Mouse (Mus musculus): ENCODE data around the gene Itsn1.

Itsn1 gene

DNA sequence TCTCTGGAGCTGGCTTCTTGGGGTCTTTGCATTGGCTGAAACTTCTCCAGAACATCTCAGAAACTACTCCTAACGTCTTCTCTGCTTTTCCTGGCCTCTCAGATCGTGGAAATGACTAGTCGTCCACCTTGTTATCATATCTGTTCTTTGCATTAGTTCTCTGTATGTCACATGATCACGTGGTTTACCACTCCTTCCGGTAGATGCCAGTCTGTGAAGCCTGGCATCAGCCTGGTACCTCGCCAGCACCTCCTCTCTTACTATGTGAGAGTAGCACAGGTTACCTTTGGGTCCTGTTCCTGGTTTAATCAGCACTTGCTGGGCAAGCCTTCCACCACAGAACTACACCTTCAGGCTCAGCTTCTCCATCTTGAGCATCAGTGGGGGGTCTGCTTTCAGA lies 25.9 kb downstream of the Itsn1 start:
- H3K27me3 ChIP-seq (ENCODE audit: insufficient read depth, low read length): no peaks in the 10 kb centered on the region
- H3K4me1 ChIP-seq (replicated peaks; ENCODE audit: low read depth, low read length): peaks cover 30% of the 10 kb centered on the region
- TF ChIP-seq CTCF (conservative IDR thresholded peaks at IDR 0.05; ENCODE audit: low read length) (no peak), POU5F1 (IDR thresholded peaks at IDR 0.05; ENCODE audit: borderline replicate concordance, low read length) (no peak), NANOG (IDR thresholded peaks at IDR 0.05; ENCODE audit: borderline replicate concordance, low read length) (no peak)

GRCm38 (mm10) chr16:91761202-91761601 lies 32.1 kb downstream of the Itsn1 start:
- no peak overlapping the region for H3K4me3 ChIP-seq (replicated peaks; ENCODE audit: low read length)
- no peaks in the 10 kb centered on the region for H3K27me3 ChIP-seq (ENCODE audit: insufficient read depth, low read length)
- TF ChIP-seq POU5F1 (IDR thresholded peaks at IDR 0.05; ENCODE audit: borderline replicate concordance, low read length) (no peak), NANOG (IDR thresholded peaks at IDR 0.05; ENCODE audit: borderline replicate concordance, low read length) (no peak), CTCF (conservative IDR thresholded peaks at IDR 0.05; ENCODE audit: low read length) (no peak)
- no peaks in the 10 kb centered on the region for H3K9me3 ChIP-seq (ENCODE audit: low read length)
- H3K4me1 ChIP-seq (replicated peaks; ENCODE audit: low read depth, low read length): peaks cover 51% of the 10 kb centered on the region
- peaks cover 6% of the 10 kb centered on the region; the same call in 1 of the 2 replicates for H3K36me3 ChIP-seq (ENCODE audit: insufficient read depth, low read length)

More for the DNA sequence above, 25.9 kb downstream of the Itsn1 start:
- Histone ChIP-seq H3K9me3 (ENCODE audit: low read length) (no peaks in the 10 kb centered on the region), H3K36me3 (ENCODE audit: insufficient read depth, low read length) (peaks cover 6% of the 10 kb centered on the region; the same call in 1 of the 2 replicates), H3K4me3 (replicated peaks; ENCODE audit: low read length) (no peak overlapping the region)

DNA sequence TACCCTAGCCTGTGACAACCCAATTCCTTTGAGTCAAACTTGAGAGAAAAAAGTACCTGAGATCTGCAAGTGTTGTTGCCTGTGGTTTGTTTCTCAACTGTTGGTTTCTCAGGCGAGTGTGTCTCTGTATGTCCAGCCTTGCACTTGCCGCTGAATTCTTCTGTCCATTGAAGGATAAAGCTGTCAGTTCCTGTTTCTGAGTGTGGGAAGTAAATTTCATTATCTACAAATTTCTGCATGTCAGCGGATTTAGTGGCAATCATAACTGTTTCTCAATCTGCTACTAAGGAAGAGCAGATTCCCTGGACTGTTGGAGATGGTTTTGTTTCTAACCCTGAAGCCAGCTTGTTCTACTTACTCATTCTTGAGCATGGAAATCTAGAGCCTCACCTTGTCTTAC lies 32.7 kb downstream of the Itsn1 start:
- Histone ChIP-seq H3K4me3 (replicated peaks; ENCODE audit: low read length) (no peak overlapping the region), H3K4me1 (replicated peaks; ENCODE audit: low read depth, low read length) (peaks cover 51% of the 10 kb centered on the region), H3K9me3 (ENCODE audit: low read length) (no peaks in the 10 kb centered on the region), H3K36me3 (ENCODE audit: insufficient read depth, low read length) (peaks cover 3% of the 10 kb centered on the region; the same call in 1 of the 2 replicates), H3K27me3 (ENCODE audit: insufficient read depth, low read length) (no peaks in the 10 kb centered on the region)
- TF ChIP-seq POU5F1 (IDR thresholded peaks at IDR 0.05; ENCODE audit: borderline replicate concordance, low read length) (no peak), CTCF (conservative IDR thresholded peaks at IDR 0.05; ENCODE audit: low read length) (no peak), NANOG (IDR thresholded peaks at IDR 0.05; ENCODE audit: borderline replicate concordance, low read length) (no peak)

- no peaks in the 10 kb centered on the region for H3K36me3 ChIP-seq (ENCODE audit: insufficient read depth, low read length)
- TF ChIP-seq POU5F1 (IDR thresholded peaks at IDR 0.05; ENCODE audit: borderline replicate concordance, low read length) (no peak), CTCF (conservative IDR thresholded peaks at IDR 0.05; ENCODE audit: low read length) (no peak), NANOG (IDR thresholded peaks at IDR 0.05; ENCODE audit: borderline replicate concordance, low read length) (no peak)
- H3K4me3 ChIP-seq (replicated peaks; ENCODE audit: low read length): no peak overlapping the region
- H3K27me3 ChIP-seq (ENCODE audit: insufficient read depth, low read length): no peaks in the 10 kb centered on the region
- H3K4me1 ChIP-seq (replicated peaks; ENCODE audit: low read depth, low read length): peaks cover 52% of the 10 kb centered on the region
- no peaks in the 10 kb centered on the region for H3K9me3 ChIP-seq (ENCODE audit: low read length)
Measured at GRCm38 (mm10) chr16:91762476-91762875, 33.4 kb downstream of the Itsn1 start.

DNA sequence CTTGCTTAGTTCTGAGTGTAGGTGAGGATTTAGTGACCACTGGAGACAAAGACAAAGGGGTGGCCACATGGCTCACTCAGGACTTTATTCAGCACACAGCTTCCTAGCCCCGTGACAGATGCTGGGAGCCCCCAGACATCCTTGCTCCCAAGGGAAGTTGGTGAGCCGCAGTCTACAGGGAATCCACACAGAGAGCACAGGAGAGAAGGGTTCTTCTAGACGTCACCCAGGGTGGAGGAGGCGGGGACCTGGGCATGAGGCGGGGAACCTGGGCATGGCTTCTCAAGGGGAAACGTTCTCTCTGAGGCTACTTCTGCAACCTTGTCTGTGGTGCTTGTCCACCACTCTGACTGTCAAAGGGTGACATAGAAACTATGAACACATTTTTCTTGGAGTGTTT lies 34.9 kb downstream of the Itsn1 start:
- no peaks in the 10 kb centered on the region for H3K9me3 ChIP-seq (ENCODE audit: low read length)

GRCm38 (mm10) chr16:91764414-91764813 lies 35.3 kb downstream of the Itsn1 start:
- Histone ChIP-seq H3K4me1 (replicated peaks; ENCODE audit: low read depth, low read length) (peaks cover 55% of the 10 kb centered on the region), H3K36me3 (ENCODE audit: insufficient read depth, low read length) (no peaks in the 10 kb centered on the region), H3K4me3 (replicated peaks; ENCODE audit: low read length) (no peak overlapping the region), H3K9me3 (ENCODE audit: low read length) (no peaks in the 10 kb centered on the region), H3K27me3 (ENCODE audit: insufficient read depth, low read length) (no peaks in the 10 kb centered on the region)
- TF ChIP-seq CTCF (conservative IDR thresholded peaks at IDR 0.05; ENCODE audit: low read length): no peak
- no peak for TF ChIP-seq NANOG (IDR thresholded peaks at IDR 0.05; ENCODE audit: borderline replicate concordance, low read length)
- TF ChIP-seq POU5F1 (IDR thresholded peaks at IDR 0.05; ENCODE audit: borderline replicate concordance, low read length): no peak

More for the DNA sequence above, 34.9 kb downstream of the Itsn1 start:
- H3K36me3 ChIP-seq (ENCODE audit: insufficient read depth, low read length): no peaks in the 10 kb centered on the region
- H3K4me3 ChIP-seq (replicated peaks; ENCODE audit: low read length): no peak overlapping the region
- H3K27me3 ChIP-seq (ENCODE audit: insufficient read depth, low read length): no peaks in the 10 kb centered on the region
- peaks cover 55% of the 10 kb centered on the region for H3K4me1 ChIP-seq (replicated peaks; ENCODE audit: low read depth, low read length)
- no peak for TF ChIP-seq CTCF (conservative IDR thresholded peaks at IDR 0.05; ENCODE audit: low read length)
- no peak for TF ChIP-seq POU5F1 (IDR thresholded peaks at IDR 0.05; ENCODE audit: borderline replicate concordance, low read length)
- no peak for TF ChIP-seq NANOG (IDR thresholded peaks at IDR 0.05; ENCODE audit: borderline replicate concordance, low read length)

- H3K36me3 ChIP-seq (ENCODE audit: insufficient read depth, low read length): no peaks in the 10 kb centered on the region
- H3K4me3 ChIP-seq (replicated peaks; ENCODE audit: low read length): no peak overlapping the region
- H3K27me3 ChIP-seq (ENCODE audit: insufficient read depth, low read length): no peaks in the 10 kb centered on the region
- H3K4me1 ChIP-seq (replicated peaks; ENCODE audit: low read depth, low read length): peaks cover 50% of the 10 kb centered on the region
- H3K9me3 ChIP-seq (ENCODE audit: low read length): no peaks in the 10 kb centered on the region
- TF ChIP-seq POU5F1 (IDR thresholded peaks at IDR 0.05; ENCODE audit: borderline replicate concordance, low read length): no peak
Measured at GRCm38 (mm10) chr16:91765121-91765815, 36.2 kb downstream of the Itsn1 start.

DNA sequence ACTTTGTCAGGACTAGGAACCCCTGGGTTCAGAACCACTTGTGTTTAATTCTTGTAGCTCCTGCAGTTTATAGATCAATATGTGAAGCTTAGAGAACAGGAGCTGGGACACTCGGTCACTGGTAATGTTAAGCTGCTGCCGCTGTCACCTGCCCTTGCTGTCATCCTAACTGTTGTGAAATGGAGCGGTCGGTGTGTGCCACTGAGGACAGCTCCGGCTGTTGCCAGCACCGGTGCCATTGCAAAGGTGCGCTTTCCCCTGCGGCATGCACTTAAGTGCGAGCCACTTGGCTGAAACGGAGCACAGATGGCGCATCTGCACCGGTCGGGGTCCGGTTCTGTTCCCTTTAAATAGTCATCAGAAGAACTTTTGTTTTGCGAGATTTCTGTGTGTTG lies 36.7 kb downstream of the Itsn1 start:
- H3K27me3 ChIP-seq (ENCODE audit: insufficient read depth, low read length): no peaks in the 10 kb centered on the region
- H3K36me3 ChIP-seq (ENCODE audit: insufficient read depth, low read length): no peaks in the 10 kb centered on the region
- peaks cover 44% of the 10 kb centered on the region for H3K4me1 ChIP-seq (replicated peaks; ENCODE audit: low read depth, low read length)
- no peak overlapping the region for H3K4me3 ChIP-seq (replicated peaks; ENCODE audit: low read length)
- no peaks in the 10 kb centered on the region for H3K9me3 ChIP-seq (ENCODE audit: low read length)
- TF ChIP-seq POU5F1 (IDR thresholded peaks at IDR 0.05; ENCODE audit: borderline replicate concordance, low read length) (no peak), NANOG (IDR thresholded peaks at IDR 0.05; ENCODE audit: borderline replicate concordance, low read length) (no peak), CTCF (conservative IDR thresholded peaks at IDR 0.05; ENCODE audit: low read length) (no peak)

All from E14TG2a.4 (cell line).